Mouse (Mus musculus) neural tube, embryonic 14.5 days (tissue): Measurements from ENCODE around the gene Pomt1. TPM values are rescaled to one million over a fixed set of nuclear protein-coding genes. Genes with fewer than 3 reads are reported as not detected.

ENCODE experiments used
- ATAC-seq: fragments of 200-750 bp; cut with Nextera tagmentation; 2 replicates; pipeline ENCODE4 v1.8.0; 2017; ENCODE audit warnings: low read depth, mild to moderate bottlenecking, moderate TSS enrichment, moderate library complexity
- H3K27ac ChIP-seq: fragments of 300-500 bp; sonication (generic); 2 replicates; pipeline ENCODE4 v1.5.1; 2014; ENCODE audit warnings: low read depth, mild to moderate bottlenecking, control low read depth, low read length, moderate library complexity, mixed read lengths
- H3K27me3 ChIP-seq: fragments of 300-500 bp; sonication (generic); 2 replicates; pipeline ENCODE4 v1.6.1; 2014; ENCODE audit warnings: low read length; ENCODE audit not compliant: control insufficient read depth, insufficient read depth
- H3K36me3 ChIP-seq: fragments of 300-500 bp; sonication (generic); 2 replicates; pipeline ENCODE4 v1.6.1; 2014; ENCODE audit warnings: low read length, mixed read lengths; ENCODE audit not compliant: control insufficient read depth, insufficient read depth
- H3K4me1 ChIP-seq: fragments of 300-500 bp; sonication (generic); 2 replicates; pipeline ENCODE4 v1.6.1; 2014; ENCODE audit warnings: low read length; ENCODE audit not compliant: control insufficient read depth, insufficient read depth
- H3K4me2 ChIP-seq: fragments of 300-500 bp; sonication (generic); 2 replicates; pipeline ENCODE4 v1.6.1; 2014; ENCODE audit warnings: mild to moderate bottlenecking, low read depth, low read length, control low read depth
- H3K4me3 ChIP-seq: fragments of 300-500 bp; sonication (generic); 2 replicates; pipeline ENCODE4 v1.5.1; 2014; ENCODE audit warnings: low read depth, low read length, control low read depth, mixed read lengths
- H3K9ac ChIP-seq: fragments of 300-500 bp; sonication (generic); replicated peaks from 2 replicates; pipeline ENCODE4 v1.6.1; 2014; ENCODE audit warnings: low read depth, mild to moderate bottlenecking, control low read depth, low read length, mixed read lengths
- H3K9me3 ChIP-seq: fragments of 300-500 bp; sonication (generic); 2 replicates; pipeline ENCODE4 v1.6.1; 2016; ENCODE audit warnings: low read length; ENCODE audit not compliant: control insufficient read depth
- WGBS: fragments of 180-500 bp; shearing (Covaris S2); extraction: QIAGEN DNeasy Blood & Tissue Kit; methylation state at CpG from one replicate; pipeline ENCODE4 v1.1.7; 2014; 5-methylcytosine and 5-hydroxymethylcytosine counted together
- polyA plus RNA-seq: library from polyadenylated mRNA; unstranded; fragments of >200 nt; fragmentation: Nextera tagmentation; extraction: Ambion mirVana; gene quantifications from 2 replicates; pipeline ENCODE4 v1.2.1, GENCODE M21; 2014

The Pomt1 gene
- 28.2 and 30.4 TPM in 2 replicates for polyA plus RNA-seq

- peak within 1 kb of the TSS; percentile 47 for H3K4me3 ChIP-seq
- no peaks in the 10 kb centered on the region for H3K9me3 ChIP-seq
- no peaks in the 10 kb centered on the region for H3K27me3 ChIP-seq
- ATAC-seq, result peak; percentile 92
- peak within 1 kb of the TSS; percentile 73 for H3K27ac ChIP-seq
- peaks cover 20% of the 10 kb centered on the region for H3K4me1 ChIP-seq
- H3K36me3 ChIP-seq, result peaks cover 28% of the 10 kb centered on the region
- under 1% methylated on average over 54 of the region's 54 CpGs for WGBS
- peak within 1 kb of the TSS; percentile 90 for H3K4me2 ChIP-seq
- peak within 1 kb of the TSS; percentile 52 for H3K9ac ChIP-seq
Observed at GRCm38 (mm10) chr2:32235886-32236759, at the start of gene Pomt1. Gene Pomt1, plus strand, starts transcription at chr2:32236590.

- H3K36me3 ChIP-seq, result peaks cover 57% of the 10 kb centered on the region
- peaks cover 15% of the 10 kb centered on the region for H3K4me1 ChIP-seq
- H3K9me3 ChIP-seq, result no peaks in the 10 kb centered on the region
- no peak overlapping the region for H3K9ac ChIP-seq
- H3K27me3 ChIP-seq, result no peaks in the 10 kb centered on the region
- 96% methylated on average over 13 of the region's 13 CpGs for WGBS
- H3K4me3 ChIP-seq, result no peak overlapping the region
- H3K4me2 ChIP-seq, result no peak overlapping the region
- no peak overlapping the region for H3K27ac ChIP-seq
- ATAC-seq, result no peak
Observed at GRCm38 (mm10) chr2:32187019-32187551, 49.3 kb upstream of the Pomt1 start.

DNA sequence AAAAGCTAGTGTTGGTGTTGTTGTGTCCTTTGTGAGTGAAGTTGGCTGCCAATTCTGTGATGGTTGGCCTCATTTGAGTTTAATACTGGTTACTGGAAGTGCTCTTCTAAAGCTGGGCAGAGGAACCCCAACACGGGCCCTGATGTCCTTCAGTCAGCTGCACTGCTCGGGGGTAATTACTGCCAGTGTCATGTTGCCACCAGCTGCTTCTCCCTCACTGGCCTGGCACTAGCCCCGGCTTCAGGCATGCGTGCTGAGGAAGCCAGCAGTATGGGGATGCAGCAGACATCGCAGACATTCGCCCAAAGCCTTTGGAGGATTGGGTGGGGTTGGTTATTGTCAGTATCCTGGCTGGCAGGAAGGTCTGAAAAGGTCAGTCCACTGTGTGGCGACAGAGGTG lies 48.7 kb upstream of the Pomt1 start:
- H3K9me3 ChIP-seq, result no peaks in the 10 kb centered on the region
- no peak overlapping the region for H3K9ac ChIP-seq
- WGBS, result 85% methylated on average over 7 of the region's 7 CpGs
- no peak overlapping the region for H3K4me2 ChIP-seq
- no peak overlapping the region for H3K4me3 ChIP-seq
- H3K27ac ChIP-seq, result no peak overlapping the region
- peaks cover 61% of the 10 kb centered on the region for H3K36me3 ChIP-seq
- no peaks in the 10 kb centered on the region for H3K27me3 ChIP-seq
- no peak for ATAC-seq
- H3K4me1 ChIP-seq, result peaks cover 9% of the 10 kb centered on the region

GRCm38 (mm10) chr2:32189060-32189681 lies 47.2 kb upstream of the Pomt1 start:
- no peak overlapping the region for H3K4me2 ChIP-seq
- no peak overlapping the region for H3K4me3 ChIP-seq
- no peak for ATAC-seq
- H3K9ac ChIP-seq, result no peak overlapping the region
- H3K36me3 ChIP-seq, result peaks cover 70% of the 10 kb centered on the region
- H3K9me3 ChIP-seq, result no peaks in the 10 kb centered on the region
- H3K27me3 ChIP-seq, result no peaks in the 10 kb centered on the region
- H3K27ac ChIP-seq, result no peak overlapping the region
- 85% methylated on average over 5 of the region's 5 CpGs for WGBS
- H3K4me1 ChIP-seq, result no peaks in the 10 kb centered on the region

DNA sequence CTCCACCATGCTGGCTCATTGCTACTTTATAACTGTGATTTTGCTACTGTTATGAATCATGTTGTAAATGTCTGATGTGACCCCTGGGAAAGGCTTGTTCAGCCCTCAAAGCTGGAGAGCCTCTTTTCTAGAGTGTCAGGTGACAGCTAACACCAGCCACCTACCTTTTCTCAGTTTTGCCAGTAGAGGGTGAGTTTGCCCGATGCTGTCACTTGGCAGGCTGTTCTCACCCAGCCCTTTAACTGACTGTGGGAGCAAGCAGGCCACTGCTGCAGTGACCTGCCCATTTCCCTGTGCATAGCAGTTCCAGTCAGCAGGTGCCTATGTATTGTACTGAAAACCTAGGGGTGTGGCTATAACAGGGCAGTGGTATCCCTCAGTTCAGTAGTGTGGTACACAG lies 45.8 kb upstream of the Pomt1 start:
- Histone ChIP-seq H3K4me1 (no peaks in the 10 kb centered on the region), H3K4me2 (no peak overlapping the region), H3K27me3 (no peaks in the 10 kb centered on the region), H3K9ac (no peak overlapping the region), H3K27ac (no peak overlapping the region), H3K9me3 (no peaks in the 10 kb centered on the region), H3K36me3 (peaks cover 79% of the 10 kb centered on the region), H3K4me3 (no peak overlapping the region)
- ATAC-seq, result no peak
- WGBS, result 90% methylated on average over 1 of the region's 1 CpGs

- no peaks in the 10 kb centered on the region for H3K27me3 ChIP-seq
- H3K36me3 ChIP-seq, result peaks cover 79% of the 10 kb centered on the region
- H3K4me3 ChIP-seq, result no peak overlapping the region
- WGBS, result 85% methylated on average over 16 of the region's 18 CpGs
- H3K4me1 ChIP-seq, result no peaks in the 10 kb centered on the region
- no peaks in the 10 kb centered on the region for H3K9me3 ChIP-seq
- no peak overlapping the region for H3K9ac ChIP-seq
- H3K27ac ChIP-seq, result no peak overlapping the region
- H3K4me2 ChIP-seq, result no peak overlapping the region
- ATAC-seq, result no peak
Observed at GRCm38 (mm10) chr2:32191872-32192507, 44.4 kb upstream of the Pomt1 start.

GRCm38 (mm10) chr2:32198977-32199376 lies 37.4 kb upstream of the Pomt1 start:
- Histone ChIP-seq H3K9me3 (no peaks in the 10 kb centered on the region), H3K27me3 (no peaks in the 10 kb centered on the region), H3K4me1 (no peaks in the 10 kb centered on the region), H3K36me3 (peaks cover 91% of the 10 kb centered on the region), H3K4me2 (no peak overlapping the region), H3K27ac (no peak overlapping the region), H3K4me3 (no peak overlapping the region), H3K9ac (no peak overlapping the region)
- 63% methylated on average over 11 of the region's 11 CpGs for WGBS
- no peak for ATAC-seq

GRCm38 (mm10) chr2:32200033-32200432 lies 36.4 kb upstream of the Pomt1 start:
- H3K27ac ChIP-seq, result no peak overlapping the region

More at GRCm38 (mm10) chr2:32200033-32200432, 36.4 kb upstream of the Pomt1 start:
- Histone ChIP-seq H3K9ac (no peak overlapping the region), H3K36me3 (peaks cover 88% of the 10 kb centered on the region), H3K4me1 (no peaks in the 10 kb centered on the region), H3K9me3 (no peaks in the 10 kb centered on the region), H3K4me2 (no peak overlapping the region), H3K4me3 (no peak overlapping the region), H3K27me3 (no peaks in the 10 kb centered on the region)
- 86% methylated on average over 4 of the region's 4 CpGs for WGBS
- no peak for ATAC-seq
